Mouse (Mus musculus) liver, adult 2 months (tissue): ENCODE measurements at regions not wholly inside any gene's neighbourhood (a gene's known extent, or its start where the extent isn't known, plus 50 kb on each side); places are given as distances from the start of the nearest gene placed in this dataset.

Source experiments
- CTCF ChIP-seq: fragments of 200-500 bp; IDR thresholded peaks from 2 replicates; pipeline ENCODE4 v1.5.1; 2011; ENCODE audit warnings: low read depth, low read length, control low read depth
- POLR2A ChIP-seq: fragments of 200-500 bp; IDR thresholded peaks from 2 replicates; pipeline ENCODE4 v1.6.1; 2011; ENCODE audit warnings: low read length, control low read depth; ENCODE audit not compliant: insufficient read depth; ENCODE audit errors: extremely low read depth

- TF ChIP-seq CTCF (no peak), POLR2A (no peak)
These were observed 171.4 kb upstream of the Map3k1 start for GRCm38 (mm10) chr13:111980205-111980595.
